33 mouse cellular contexts compared by ENCODE assay signal in genomic region chr14:51310583-51310982, GRCm38 (mm10). TPM values are rescaled to one million over a fixed set of nuclear protein-coding genes. Genes with fewer than 3 reads are reported as not detected.
DNase-seq lines count a peak whose midpoint lies in the region; TF ChIP-seq lines count a peak whose summit lies in the region.
"Had no signal": no experiment of that assay in that cellular context is flagged by ENCODE, and none has a peak within 500 bp of the region (broad histone marks: within the 10 kb centered on the region; RNA-seq: fewer than 3 reads in every experiment).

No protein-coding gene starts in this region.

- H3K4me1 ChIP-seq in heart, embryonic 10.5 days = no peaks in the 10 kb centered on the region
- H3K4me1 ChIP-seq in kidney, adult 2 months (ENCODE audit: control insufficient read depth, insufficient read depth, low read length) = no peaks in the 10 kb centered on the region
- H3K4me1 ChIP-seq: forebrain, embryonic 10.5 days; forebrain, embryonic 13.5 days; hindbrain, embryonic 10.5 days; hindbrain, embryonic 13.5 days; intestine, embryonic 15.5 days had no signal

- H3K27me3 ChIP-seq in heart, embryonic 10.5 days (ENCODE audit: insufficient read depth, poor library complexity, severe bottlenecking) = no peaks in the 10 kb centered on the region
- H3K27me3 ChIP-seq in kidney, adult 2 months (replicated peaks; ENCODE audit: control insufficient read depth, insufficient read depth, low read length) = no peaks in the 10 kb centered on the region
- H3K27me3 ChIP-seq: CH12.LX; forebrain, embryonic 13.5 days; hindbrain, embryonic 13.5 days; intestine, embryonic 15.5 days; Patski had no signal

- H3K36me3 ChIP-seq in heart, embryonic 10.5 days = no peaks in the 10 kb centered on the region
- no peaks in the 10 kb centered on the region for H3K36me3 ChIP-seq in kidney, adult 2 months (ENCODE audit: control insufficient read depth, insufficient read depth, low read length)
- H3K36me3 ChIP-seq: forebrain, embryonic 10.5 days; G1E; hindbrain, embryonic 10.5 days; hindbrain, embryonic 13.5 days; intestine, embryonic 15.5 days had no signal

- WGBS in heart, embryonic 10.5 days = 78% methylated on average over 4 of the region's 4 CpGs
- WGBS in kidney, adult 2 months = 66% methylated on average over 4 of the region's 4 CpGs

- TF ChIP-seq CTCF in kidney, adult 2 months (conservative IDR thresholded peaks at IDR 0.05; ENCODE audit: insufficient read depth, insufficient read length, low read depth, low read length) = no peak

- H3K4me3 ChIP-seq in heart, embryonic 10.5 days = no peak overlapping the region
- H3K4me3 ChIP-seq in kidney, adult 2 months (ENCODE audit: insufficient read depth, low read depth, low read length) = no peak overlapping the region
- H3K4me3 ChIP-seq: forebrain, embryonic 10.5 days; forebrain, embryonic 13.5 days; hindbrain, embryonic 10.5 days; hindbrain, embryonic 13.5 days; intestine, embryonic 15.5 days had no signal

- DNase-seq in heart, adult 11 months = peak; percentile 92
- DNase-seq in heart, postnatal 4 days = no peak
- DNase-seq in heart, adult 8-10 months (ENCODE audit: low spot score) = peak; percentile 16
- no peak for DNase-seq in heart, embryonic 10.5 days (ENCODE audit: low spot score)
- DNase-seq in kidney, adult 2 months = peak; percentile 24
- DNase-seq in kidney, adult 8-10 months = no peak
- DNase-seq in kidney, postnatal 25 days = peak; percentile 27 to 58
- DNase-seq in kidney, adult 9 months = no peak
- DNase-seq: B cell, adult 2 months; cerebellum, adult 18-20 months; cerebellum, adult 9-10 months; cerebellum, postnatal 14 days; kidney, adult 11 months had no signal

- no peaks in the 10 kb centered on the region for H3K9me3 ChIP-seq in heart, embryonic 10.5 days
- H3K9me3 ChIP-seq: forebrain, embryonic 13.5 days; G1E; hindbrain, embryonic 13.5 days; intestine, embryonic 15.5 days had no signal

- no peak overlapping the region for H3K27ac ChIP-seq in heart, embryonic 10.5 days
- H3K27ac ChIP-seq in kidney, adult 2 months (ENCODE audit: insufficient read depth, low read depth, low read length) = no peak overlapping the region
- H3K27ac ChIP-seq: forebrain, embryonic 10.5 days; forebrain, embryonic 13.5 days; hindbrain, embryonic 10.5 days; hindbrain, embryonic 13.5 days; intestine, embryonic 15.5 days had no signal

- no peak for TF ChIP-seq POLR2A in kidney, adult 2 months (IDR thresholded peaks at IDR 0.05; ENCODE audit: low read depth, low read length)

RNA-seq across cellular contexts. Expression of gene Gm7247, which starts 51.0 kb away (rescaled TPM):
- not detected for total RNA-seq in heart, postnatal 4 days (2021)
- total RNA-seq in heart, adult 8-10 months (2022) = not detected
- polyA plus RNA-seq in heart, embryonic 10.5 days (2016; fragmentation: Nextera tagmentation; extraction: Ambion mirVana) = not detected in 2 replicates
- not detected in 2 replicates for polyA plus RNA-seq in kidney, adult 2 months (2012; rRNA removed)
- total RNA-seq: adrenal gland, adult 18-20 months; adrenal gland, postnatal 10 days; adrenal gland, postnatal 36 days; CH12.LX; G1E; gastrocnemius, adult 18-20 months; gastrocnemius, postnatal 14 days had no signal
- polyA plus RNA-seq: embryonic facial prominence, embryonic 11.5 days; embryonic facial prominence, embryonic 14.5 days; forebrain, embryonic 10.5 days; forebrain, embryonic 13.5 days; forebrain, embryonic 16.5 days; G1E; gonadal fat pad, adult 2 months; heart, embryonic 14.5 days; heart, postnatal 0 days; hindbrain, embryonic 10.5 days; hindbrain, embryonic 13.5 days; hindbrain, embryonic 16.5 days; intestine, embryonic 15.5 days; Patski had no signal

RNA-seq across cellular contexts. Expression of gene Rnase2a, which starts 54.7 kb away (rescaled TPM):
- total RNA-seq in heart, postnatal 4 days (2021) = not detected
- total RNA-seq in heart, adult 8-10 months (2022) = 10 to 100 TPM in 1 of 4 experiments, 1 to 10 TPM in 2, under 1 TPM in 1; 0.95 to 12.3 (median 2.4) TPM
- not detected in 2 replicates for polyA plus RNA-seq in heart, embryonic 10.5 days (2016; fragmentation: Nextera tagmentation; extraction: Ambion mirVana)
- not detected in 2 replicates for polyA plus RNA-seq in kidney, adult 2 months (2012; rRNA removed)
- total RNA-seq: CH12.LX, G1E had no signal
- polyA plus RNA-seq: embryonic facial prominence, embryonic 11.5 days; embryonic facial prominence, embryonic 14.5 days; forebrain, embryonic 10.5 days; forebrain, embryonic 13.5 days; forebrain, embryonic 16.5 days; G1E; heart, embryonic 14.5 days; heart, postnatal 0 days; hindbrain, embryonic 10.5 days; hindbrain, embryonic 13.5 days; hindbrain, embryonic 16.5 days; intestine, embryonic 15.5 days; Patski had no signal

Comparison
In these comparisons a context has a peak if more than half of its experiments do, and no peak if none do; other contexts are left out.
1. DNase-seq: peak in heart, adult 11 months (single experiment), heart, adult 8-10 months (single experiment), kidney, adult 2 months (single experiment) and kidney, postnatal 25 days (2 of 2); none in heart, postnatal 4 days (single experiment), heart, embryonic 10.5 days (single experiment), kidney, adult 8-10 months (0 of 2) and kidney, adult 9 months (single experiment).